Mouse (Mus musculus): Measurements from ENCODE around the gene Adra1d. TPM values are rescaled to one million over a fixed set of nuclear protein-coding genes. Genes with fewer than 3 reads are reported as not detected.

Gene Adra1d
- polyA plus RNA-seq, 1 experiment: 0.20 TPM

DNA sequence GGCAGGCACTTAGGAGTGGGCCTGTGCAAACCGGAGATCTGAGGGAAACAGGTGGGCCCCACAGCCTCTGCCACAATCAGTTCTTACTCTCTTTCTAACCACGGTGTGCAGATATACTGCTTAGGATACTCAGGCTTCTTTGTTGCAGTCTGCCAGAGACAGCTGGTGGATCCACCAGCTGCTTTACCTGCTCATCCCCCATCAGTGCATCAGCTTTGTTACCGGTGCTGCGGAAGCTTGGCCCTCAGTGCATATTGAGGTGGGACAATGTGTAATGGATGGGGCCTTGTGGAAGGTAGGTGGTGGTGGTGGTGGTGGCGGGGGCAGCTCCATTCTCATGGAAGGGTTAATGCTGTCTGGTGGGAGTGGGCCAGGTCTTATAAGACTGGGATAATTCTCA is 13.0 kb downstream of the Adra1d start:
- TF ChIP-seq CTCF (IDR thresholded peaks at IDR 0.05; ENCODE audit: extremely low read depth, insufficient read length, insufficient replicate concordance, low read depth, low read length): no peak
- TF ChIP-seq POLR2A (IDR thresholded peaks at IDR 0.05; ENCODE audit: low read depth, low read length): no peak
- WGBS: 86% methylated on average over 5 of the region's 5 CpGs
- no peaks in the 10 kb centered on the region for H3K36me3 ChIP-seq (ENCODE audit: control insufficient read depth, insufficient read depth, low read length)
- peaks cover 8% of the 10 kb centered on the region for H3K27me3 ChIP-seq (ENCODE audit: control insufficient read depth, insufficient read depth, low read length)
- no peak overlapping the region for H3K4me3 ChIP-seq (ENCODE audit: low read depth, low read length)
- H3K4me1 ChIP-seq (ENCODE audit: control insufficient read depth, insufficient read depth, insufficient read length, low read length): peaks cover 5% of the 10 kb centered on the region
- no peak overlapping the region for H3K27ac ChIP-seq (ENCODE audit: insufficient read depth, low read depth, low read length)

DNA sequence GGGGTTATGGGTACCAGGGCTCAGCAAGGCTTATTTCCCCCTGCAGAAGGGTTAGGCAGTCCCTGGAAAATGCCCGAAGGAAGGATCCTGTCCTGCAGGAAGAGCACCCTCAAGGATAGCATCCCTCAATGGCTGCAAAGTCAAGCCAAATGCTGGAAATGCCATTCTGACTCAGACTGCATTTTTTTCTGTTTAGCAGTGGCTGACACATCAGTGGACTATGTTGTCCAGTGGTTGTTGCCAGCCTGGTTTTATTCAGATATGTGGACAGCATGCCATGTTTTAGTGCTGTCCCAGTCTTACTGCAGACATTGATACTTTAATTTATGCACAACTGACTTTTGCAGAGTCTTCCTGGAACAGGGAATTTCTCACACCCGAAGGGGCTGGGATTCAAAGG is 13.8 kb downstream of the Adra1d start:
- TF ChIP-seq POLR2A (IDR thresholded peaks at IDR 0.05; ENCODE audit: low read depth, low read length) (no peak), CTCF (IDR thresholded peaks at IDR 0.05; ENCODE audit: extremely low read depth, insufficient read length, insufficient replicate concordance, low read depth, low read length) (no peak)
- H3K4me1 ChIP-seq (ENCODE audit: control insufficient read depth, insufficient read depth, insufficient read length, low read length): peaks cover 5% of the 10 kb centered on the region
- no peaks in the 10 kb centered on the region for H3K36me3 ChIP-seq (ENCODE audit: control insufficient read depth, insufficient read depth, low read length)
- 63% methylated on average over 2 of the region's 2 CpGs for WGBS
- no peak overlapping the region for H3K27ac ChIP-seq (ENCODE audit: insufficient read depth, low read depth, low read length)
- H3K27me3 ChIP-seq (ENCODE audit: control insufficient read depth, insufficient read depth, low read length): peaks cover 8% of the 10 kb centered on the region
- H3K4me3 ChIP-seq (ENCODE audit: low read depth, low read length): no peak overlapping the region

DNA sequence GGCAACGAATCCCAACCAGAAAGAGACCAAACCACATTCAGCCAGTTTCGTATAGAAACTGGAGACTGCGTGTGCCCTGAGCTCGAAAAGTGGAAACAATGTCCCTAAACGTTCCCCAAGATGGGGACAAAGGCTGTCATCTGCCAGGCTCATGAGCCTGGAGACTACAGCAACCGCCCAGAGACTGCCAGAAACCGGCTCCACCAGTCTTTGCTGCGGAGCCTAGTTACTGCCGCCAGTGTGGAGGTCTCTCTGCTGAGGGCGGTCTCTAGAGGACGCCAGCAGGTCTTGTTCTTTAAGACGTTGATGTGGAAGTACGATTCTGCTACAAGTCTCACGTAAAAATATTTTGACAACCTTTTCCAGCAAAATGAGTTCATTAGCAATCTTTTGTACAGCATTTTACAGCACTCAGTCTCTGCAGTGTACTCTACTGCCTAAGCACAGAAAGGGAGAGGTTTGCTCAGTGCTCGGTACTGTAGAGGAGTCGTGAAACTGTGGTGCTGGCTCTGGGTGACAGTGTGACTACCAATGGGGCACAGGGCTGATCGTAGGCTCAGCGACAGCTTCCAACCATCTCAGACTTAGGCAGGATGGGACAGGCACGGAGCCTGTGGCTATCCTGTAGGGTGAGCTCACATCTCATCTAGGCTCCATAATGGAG is 15.2 kb downstream of the Adra1d start:
- Histone ChIP-seq H3K27ac (ENCODE audit: insufficient read depth, low read depth, low read length) (no peak overlapping the region), H3K36me3 (ENCODE audit: control insufficient read depth, insufficient read depth, low read length) (no peaks in the 10 kb centered on the region), H3K27me3 (ENCODE audit: control insufficient read depth, insufficient read depth, low read length) (peaks cover 8% of the 10 kb centered on the region), H3K4me3 (ENCODE audit: low read depth, low read length) (no peak overlapping the region), H3K4me1 (ENCODE audit: control insufficient read depth, insufficient read depth, insufficient read length, low read length) (peaks cover 5% of the 10 kb centered on the region)
- TF ChIP-seq CTCF (IDR thresholded peaks at IDR 0.05; ENCODE audit: extremely low read depth, insufficient read length, insufficient replicate concordance, low read depth, low read length) (no peak), POLR2A (IDR thresholded peaks at IDR 0.05; ENCODE audit: low read depth, low read length) (no peak)
- 11% methylated on average over 19 of the region's 19 CpGs for WGBS

DNA sequence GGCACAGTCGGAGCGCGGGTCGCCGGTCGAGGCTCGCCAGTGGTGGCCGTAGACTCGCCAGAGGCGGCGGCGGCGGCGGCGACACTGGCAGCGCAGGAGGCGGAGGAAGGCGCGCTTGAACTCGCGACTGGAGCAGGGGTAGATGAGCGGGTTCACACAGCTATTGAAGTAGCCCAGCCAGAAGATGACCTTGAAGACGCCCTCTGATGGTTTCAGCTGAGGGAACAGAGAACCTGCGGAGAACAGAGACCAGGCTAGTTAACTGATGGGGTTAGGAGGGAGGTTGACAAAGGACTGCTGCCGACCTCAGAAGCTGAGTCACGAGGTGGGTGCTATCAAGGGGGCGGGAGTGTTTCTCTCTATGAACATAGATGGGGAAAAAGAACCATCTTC is 15.8 kb downstream of the Adra1d start:
- H3K36me3 ChIP-seq (ENCODE audit: control insufficient read depth, insufficient read depth, low read length): no peaks in the 10 kb centered on the region
- peak overlapping the region; percentile 60 for H3K4me3 ChIP-seq (ENCODE audit: low read depth, low read length)
- TF ChIP-seq CTCF (IDR thresholded peaks at IDR 0.05; ENCODE audit: extremely low read depth, insufficient read length, insufficient replicate concordance, low read depth, low read length) (no peak), POLR2A (IDR thresholded peaks at IDR 0.05; ENCODE audit: low read depth, low read length) (no peak)
- WGBS: 3% methylated on average over 27 of the region's 27 CpGs
- peaks cover 8% of the 10 kb centered on the region for H3K27me3 ChIP-seq (ENCODE audit: control insufficient read depth, insufficient read depth, low read length)
- H3K27ac ChIP-seq (ENCODE audit: insufficient read depth, low read depth, low read length): no peak overlapping the region
- peaks cover 5% of the 10 kb centered on the region for H3K4me1 ChIP-seq (ENCODE audit: control insufficient read depth, insufficient read depth, insufficient read length, low read length)

DNA sequence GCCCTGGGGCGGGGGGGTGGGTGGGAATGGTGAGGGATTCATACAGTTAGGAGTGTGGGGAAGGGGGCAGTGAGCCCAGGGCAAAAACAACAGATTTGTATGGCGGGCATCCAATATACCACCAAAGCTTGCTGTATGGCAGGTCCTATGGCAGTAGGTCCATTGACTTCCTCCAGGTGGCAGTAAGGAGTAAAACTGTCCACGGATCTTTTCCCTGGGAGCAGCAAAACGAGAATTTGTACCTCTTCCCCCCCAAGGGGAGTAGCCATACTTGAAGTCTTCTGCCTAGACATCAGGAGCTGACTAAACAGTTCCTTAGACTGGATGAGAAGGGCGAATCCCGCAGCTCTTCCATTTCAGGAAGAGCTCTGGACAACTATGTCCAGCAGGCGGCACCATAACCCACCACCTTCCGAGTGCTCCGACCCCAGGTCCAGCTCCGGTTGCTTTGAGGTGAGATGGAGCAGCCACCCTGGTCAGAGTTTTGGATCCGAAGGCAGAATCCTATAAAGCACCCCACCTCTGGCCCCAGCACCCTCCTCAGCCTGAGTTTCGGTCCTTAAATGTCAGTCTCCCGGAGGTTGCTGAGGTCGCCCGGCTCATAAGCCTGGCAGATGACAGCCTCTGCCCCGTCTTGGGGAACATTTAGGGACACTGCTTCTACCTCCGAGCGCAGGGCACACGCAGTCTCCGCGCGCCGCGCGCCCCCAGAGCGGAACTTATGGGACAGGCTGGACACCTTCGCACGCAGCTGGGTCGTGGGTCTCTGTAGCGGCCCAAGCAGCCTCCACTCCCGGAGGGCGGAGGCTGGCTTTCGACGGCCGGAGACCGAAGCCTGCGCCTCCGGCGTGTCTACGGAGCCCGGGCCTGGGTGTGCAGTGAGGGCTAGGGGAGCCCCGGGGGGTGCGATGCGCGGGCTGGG is 16.4 kb downstream of the Adra1d start:
- H3K27ac ChIP-seq (ENCODE audit: insufficient read depth, low read depth, low read length): no peak overlapping the region
- H3K4me3 ChIP-seq (ENCODE audit: low read depth, low read length): peak overlapping the region; percentile 60
- 3% methylated on average over 45 of the region's 45 CpGs for WGBS
- peaks cover 8% of the 10 kb centered on the region for H3K27me3 ChIP-seq (ENCODE audit: control insufficient read depth, insufficient read depth, low read length)
- TF ChIP-seq CTCF (IDR thresholded peaks at IDR 0.05; ENCODE audit: extremely low read depth, insufficient read length, insufficient replicate concordance, low read depth, low read length) (peak; percentile 99; the same call in 1 of the 2 replicates), POLR2A (IDR thresholded peaks at IDR 0.05; ENCODE audit: low read depth, low read length) (no peak)
- H3K4me1 ChIP-seq (ENCODE audit: control insufficient read depth, insufficient read depth, insufficient read length, low read length): peaks cover 5% of the 10 kb centered on the region
- H3K36me3 ChIP-seq (ENCODE audit: control insufficient read depth, insufficient read depth, low read length): no peaks in the 10 kb centered on the region

DNA sequence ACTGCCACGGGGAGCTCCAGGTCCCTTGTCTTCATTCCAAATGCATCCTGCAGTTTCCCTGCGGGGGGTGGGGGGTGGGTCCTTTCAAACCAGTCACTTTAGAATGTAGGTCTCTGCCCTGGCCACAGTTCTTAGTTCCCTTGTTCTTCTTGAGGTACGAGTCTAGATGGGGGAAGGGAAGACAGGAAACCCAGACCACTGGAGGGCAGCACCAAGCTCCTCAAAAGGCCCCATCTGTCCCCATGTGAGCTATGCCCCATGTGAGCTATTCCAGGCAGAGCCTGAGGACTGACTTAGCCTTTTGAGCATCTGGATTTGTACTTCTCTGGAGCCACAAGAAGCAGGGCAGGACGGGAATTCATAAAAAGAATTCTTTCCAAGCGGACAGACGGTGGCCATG is 19.6 kb downstream of the Adra1d start:
- Histone ChIP-seq H3K36me3 (ENCODE audit: control insufficient read depth, insufficient read depth, low read length) (no peaks in the 10 kb centered on the region), H3K27me3 (ENCODE audit: control insufficient read depth, insufficient read depth, low read length) (peaks cover 8% of the 10 kb centered on the region), H3K27ac (ENCODE audit: insufficient read depth, low read depth, low read length) (no peak overlapping the region), H3K4me1 (ENCODE audit: control insufficient read depth, insufficient read depth, insufficient read length, low read length) (peaks cover 5% of the 10 kb centered on the region), H3K4me3 (ENCODE audit: low read depth, low read length) (no peak overlapping the region)
- 43% methylated on average over 6 of the region's 6 CpGs for WGBS
- no peak for TF ChIP-seq POLR2A (IDR thresholded peaks at IDR 0.05; ENCODE audit: low read depth, low read length)
- TF ChIP-seq CTCF (IDR thresholded peaks at IDR 0.05; ENCODE audit: extremely low read depth, insufficient read length, insufficient replicate concordance, low read depth, low read length): peak; percentile 5; the same call in 1 of the 2 replicates

DNA sequence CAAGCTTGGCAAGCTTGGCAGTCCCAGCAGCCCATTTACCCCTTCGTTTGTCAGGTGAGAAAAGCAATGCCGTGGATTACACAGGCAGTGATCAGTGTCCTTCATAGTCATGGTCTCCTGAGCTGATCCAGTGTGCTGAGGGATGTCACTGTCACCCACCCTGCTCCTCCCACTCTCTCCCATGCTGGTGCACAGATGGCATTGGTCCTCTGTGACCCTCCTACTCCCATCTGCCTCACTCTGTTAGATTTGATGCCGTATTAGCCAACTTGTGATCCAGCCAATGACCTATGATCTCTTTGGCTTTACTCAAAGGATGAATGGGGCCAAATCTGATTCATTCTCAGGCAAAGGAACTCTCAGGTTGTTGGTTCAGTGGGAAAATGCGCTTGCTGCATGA is 20.4 kb downstream of the Adra1d start:
- TF ChIP-seq CTCF (IDR thresholded peaks at IDR 0.05; ENCODE audit: extremely low read depth, insufficient read length, insufficient replicate concordance, low read depth, low read length): no peak
- no peak for TF ChIP-seq POLR2A (IDR thresholded peaks at IDR 0.05; ENCODE audit: low read depth, low read length)
- Histone ChIP-seq H3K27me3 (ENCODE audit: control insufficient read depth, insufficient read depth, low read length) (peaks cover 8% of the 10 kb centered on the region), H3K4me3 (ENCODE audit: low read depth, low read length) (no peak overlapping the region), H3K27ac (ENCODE audit: insufficient read depth, low read depth, low read length) (no peak overlapping the region), H3K36me3 (ENCODE audit: control insufficient read depth, insufficient read depth, low read length) (no peaks in the 10 kb centered on the region), H3K4me1 (ENCODE audit: control insufficient read depth, insufficient read depth, insufficient read length, low read length) (peaks cover 5% of the 10 kb centered on the region)
- 79% methylated on average over 4 of the region's 4 CpGs for WGBS

All from small intestine, adult 2 months (tissue).